Mouse (Mus musculus) mouse embryonic stem cell (cell line): ENCODE results near the gene Ifna9.
"Not testable (repeated sequence)": the region's sequence is repeated elsewhere in the genome, so short reads cannot be mapped to it uniquely, and the experiment has no call there.

Experiments
- in situ Hi-C, 2 experiments: fragments of 300-500 bp; cut with MboI; formaldehyde crosslinking; loops; 1 replicate in 1 of 2; 3 replicates in 1 of 2; pipeline ENCODE4 v1.14.3; 2019 to 2020; ENCODE audit warnings: low sequenced_read_pairs in 2 of 2, low pct_unique_long_range_greater_than_20kb in 1 of 2, mixed read lengths in 1 of 2; ENCODE audit not compliant: unreplicated experiment in 1 of 2

The Ifna9 gene

GRCm38 (mm10) chr4:88592285-88592684, at the start of gene Ifna9:
TSS of gene Ifna9 (minus strand) at chr4:88592385.
- in situ Hi-C loops, result no loop called here

- in situ Hi-C loops, result no loop called here
Measured at GRCm38 (mm10) chr4:88641077-88641831, 49.1 kb upstream of the Ifna9 start.

- in situ Hi-C loops, result no loop called here
Measured at GRCm38 (mm10) chr4:88640704-88641076, 48.5 kb upstream of the Ifna9 start.

- in situ Hi-C loops, result no loop called here
Measured at GRCm38 (mm10) chr4:88634311-88634710, 42.1 kb upstream of the Ifna9 start, which contains the start of gene C87499. TSS of gene C87499 (minus strand) at chr4:88634411.

- in situ Hi-C loops, result no loop called here
Measured at GRCm38 (mm10) chr4:88603276-88603675, 11.1 kb upstream of the Ifna9 start, which contains the start of gene Ifna12. TSS of gene Ifna12 (minus strand) at chr4:88603376.

- in situ Hi-C loops, result no loop called here
Measured at GRCm38 (mm10) chr4:88571698-88572097, 20.5 kb downstream of the Ifna9 start, which contains the start of gene Ifna14. TSS of gene Ifna14 (minus strand) at chr4:88571798.

- in situ Hi-C loops, result no loop called here
Measured at GRCm38 (mm10) chr4:88561791-88562190, 30.4 kb downstream of the Ifna9 start.

- in situ Hi-C loops, result not testable (repeated sequence)
Measured at GRCm38 (mm10) chr4:88558145-88558544, 34.0 kb downstream of the Ifna9 start, which contains the start of gene Ifna15. TSS of gene Ifna15 (minus strand) at chr4:88558245.

GRCm38 (mm10) chr4:88550161-88550945, 41.8 kb downstream of the Ifna9 start:
- in situ Hi-C loops, result no loop called here

GRCm38 (mm10) chr4:88547986-88548385, 44.2 kb downstream of the Ifna9 start:
- in situ Hi-C loops, result loop anchor here (25.0 kb wide), 2 partner anchors 536 to 1186 kb away; no protein-coding TSS in a partner anchor

GRCm38 (mm10) chr4:88543649-88544234, 48.4 kb downstream of the Ifna9 start:
- in situ Hi-C loops, result loop anchor here (25.0 kb wide), 2 partner anchors 531 to 1181 kb away; no protein-coding TSS in a partner anchor
